Mouse (Mus musculus): ENCODE results near the gene Abcg4. TPM values are rescaled to one million over a fixed set of nuclear protein-coding genes. Genes with fewer than 3 reads are reported as not detected.

The Abcg4 gene
- total RNA-seq, 2 experiments from 2014 or later, result 60.5 to 61.6 TPM

GRCm38 (mm10) chr9:44287401-44288075 lies 877 bp downstream of the Abcg4 start:
- DNase-seq (ENCODE audit: low spot score in 2 of 2), result peak in 1 of 2 experiments; percentile 26
- intact Hi-C loops (cut with DNase I), result loop anchor here (2.0 kb wide), 1 partner anchor 17 kb away; the partner anchor contains the start of gene Hinfp

- DNase-seq (ENCODE audit: low spot score in 2 of 2), result no peak
- intact Hi-C loops (cut with DNase I), result no loop called here
Measured at GRCm38 (mm10) chr9:44287003-44287400, 1.4 kb downstream of the Abcg4 start.

GRCm38 (mm10) chr9:44286256-44286850 lies 2.1 kb downstream of the Abcg4 start:
- no peak for DNase-seq (ENCODE audit: low spot score in 2 of 2)
- intact Hi-C loops (cut with DNase I), result no loop called here

GRCm38 (mm10) chr9:44283183-44283582 lies 5.2 kb downstream of the Abcg4 start:
- intact Hi-C loops (cut with DNase I), result no loop called here
- DNase-seq (ENCODE audit: low spot score in 2 of 2), result no peak

GRCm38 (mm10) chr9:44269973-44270372 lies 18.4 kb downstream of the Abcg4 start:
- intact Hi-C loops (cut with DNase I), result no loop called here
- DNase-seq (ENCODE audit: low spot score in 2 of 2), result no peak

GRCm38 (mm10) chr9:44269077-44269476 lies 19.3 kb downstream of the Abcg4 start:
- intact Hi-C loops (cut with DNase I), result no loop called here
- no peak for DNase-seq (ENCODE audit: low spot score in 2 of 2)

GRCm38 (mm10) chr9:44268432-44268831 lies 20.0 kb downstream of the Abcg4 start, which contains the start of gene Nlrx1:
Gene Nlrx1, minus strand, starts transcription at chr9:44268599.
- DNase-seq (ENCODE audit: low spot score in 2 of 2), result no peak
- intact Hi-C loops (cut with DNase I), result no loop called here

- peak; percentile 76 to 77 for DNase-seq (ENCODE audit: low spot score in 2 of 2)
- intact Hi-C loops (cut with DNase I), result no loop called here
Measured at GRCm38 (mm10) chr9:44268027-44268360, 20.4 kb downstream of the Abcg4 start.

- intact Hi-C loops (cut with DNase I), result no loop called here
- DNase-seq (ENCODE audit: low spot score in 2 of 2), result peak in 1 of 2 experiments; percentile 22
Measured at GRCm38 (mm10) chr9:44267319-44268026, 20.9 kb downstream of the Abcg4 start.

GRCm38 (mm10) chr9:44266478-44267226 lies 21.8 kb downstream of the Abcg4 start:
- peak; percentile 41 to 86 for DNase-seq (ENCODE audit: low spot score in 2 of 2)
- intact Hi-C loops (cut with DNase I), result no loop called here

GRCm38 (mm10) chr9:44261388-44261787 lies 27.0 kb downstream of the Abcg4 start:
- intact Hi-C loops (cut with DNase I), result no loop called here
- no peak for DNase-seq (ENCODE audit: low spot score in 2 of 2)

GRCm38 (mm10) chr9:44259014-44259413 lies 29.4 kb downstream of the Abcg4 start:
- intact Hi-C loops (cut with DNase I), result no loop called here
- DNase-seq (ENCODE audit: low spot score in 2 of 2), result no peak

GRCm38 (mm10) chr9:44256213-44256612 lies 32.2 kb downstream of the Abcg4 start:
- intact Hi-C loops (cut with DNase I), result no loop called here
- DNase-seq (ENCODE audit: low spot score in 2 of 2), result no peak

GRCm38 (mm10) chr9:44255136-44255521 lies 33.3 kb downstream of the Abcg4 start:
- no peak for DNase-seq (ENCODE audit: low spot score in 2 of 2)
- intact Hi-C loops (cut with DNase I), result no loop called here

- intact Hi-C loops (cut with DNase I), result no loop called here
- DNase-seq (ENCODE audit: low spot score in 2 of 2), result peak in 1 of 2 experiments; percentile 32
Measured at GRCm38 (mm10) chr9:44254508-44255135, 33.8 kb downstream of the Abcg4 start.

- intact Hi-C loops (cut with DNase I), result no loop called here
- DNase-seq (ENCODE audit: low spot score in 2 of 2), result no peak
Measured at GRCm38 (mm10) chr9:44253441-44253840, 35.0 kb downstream of the Abcg4 start.

- intact Hi-C loops (cut with DNase I), result no loop called here
- no peak for DNase-seq (ENCODE audit: low spot score in 2 of 2)
Measured at GRCm38 (mm10) chr9:44251314-44251713, 37.1 kb downstream of the Abcg4 start, which contains the start of gene Pdzd3. Gene Pdzd3, minus strand, starts transcription at chr9:44251471.

GRCm38 (mm10) chr9:44250445-44250844 lies 38.0 kb downstream of the Abcg4 start:
- intact Hi-C loops (cut with DNase I), result no loop called here
- DNase-seq (ENCODE audit: low spot score in 2 of 2), result no peak
